ENCODE assay signal across 11 mouse cellular contexts in the genomic region with DNA sequence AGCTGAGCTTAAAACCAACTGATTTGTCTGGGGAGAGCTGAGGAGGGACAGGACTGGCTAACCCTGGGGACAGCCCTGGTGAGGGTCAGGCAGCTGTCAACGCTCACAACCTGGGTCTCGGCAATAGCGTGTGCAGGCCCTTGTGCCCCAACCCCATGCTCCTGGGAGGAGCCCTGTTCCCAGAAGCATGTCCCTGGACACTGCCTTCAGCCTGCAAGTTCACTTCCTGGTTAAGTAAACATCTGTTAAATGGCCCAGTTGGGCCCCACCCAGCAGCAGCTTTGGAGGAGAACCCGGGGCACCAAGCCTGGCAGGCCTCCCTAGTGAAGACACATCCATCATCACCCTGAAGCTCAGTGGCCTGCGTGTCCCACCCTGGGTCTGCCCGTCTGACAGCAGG. TPM values are rescaled to one million over a fixed set of nuclear protein-coding genes. Genes with fewer than 3 reads are reported as not detected.
DNase-seq lines count a peak whose midpoint lies in the region; ATAC-seq and TF ChIP-seq lines count a peak whose summit lies in the region.
"Had no signal": no experiment of that assay in that cellular context is flagged by ENCODE, and none has a peak within 500 bp of the region (broad histone marks: within the 10 kb centered on the region; RNA-seq: fewer than 3 reads in every experiment).

No protein-coding gene starts in this region.

- no peak overlapping the region for H3K4me2 ChIP-seq in intestine, embryonic 15.5 days (replicated peaks)
- no peak overlapping the region for H3K4me2 ChIP-seq in liver, postnatal 0 days (ENCODE audit: low read depth, low read length)
- H3K4me2 ChIP-seq in forebrain, embryonic 13.5 days, result no peak overlapping the region
- H3K4me2 ChIP-seq: embryonic facial prominence, embryonic 15.5 days; limb, embryonic 15.5 days had no signal

- no peaks in the 10 kb centered on the region for H3K27me3 ChIP-seq in intestine, embryonic 15.5 days (replicated peaks)
- H3K27me3 ChIP-seq in limb, embryonic 10.5 days (ENCODE audit: low read depth, poor library complexity, severe bottlenecking), result no peaks in the 10 kb centered on the region
- no peaks in the 10 kb centered on the region for H3K27me3 ChIP-seq in liver, postnatal 0 days (ENCODE audit: insufficient read depth, low read length)
- no peaks in the 10 kb centered on the region for H3K27me3 ChIP-seq in forebrain, embryonic 13.5 days
- H3K27me3 ChIP-seq: embryonic facial prominence, embryonic 15.5 days; limb, embryonic 15.5 days had no signal

- H3K27ac ChIP-seq in brown adipose tissue, adult 24 weeks (replicated peaks; ENCODE audit: low read depth, low read length), result peak overlapping the region; percentile 64; the same call in 1 of the 2 replicates
- no peak overlapping the region for H3K27ac ChIP-seq in intestine, embryonic 15.5 days
- H3K27ac ChIP-seq in limb, embryonic 10.5 days, result 0 out of 2 replicates have a peak overlapping the region, but pooled peaks have one; percentile 46
- H3K27ac ChIP-seq in liver, postnatal 0 days (ENCODE audit: low read depth), result no peak overlapping the region; the same call in 1 of the 2 replicates
- H3K27ac ChIP-seq in forebrain, embryonic 13.5 days, result no peak overlapping the region
- H3K27ac ChIP-seq: embryonic facial prominence, embryonic 15.5 days; limb, embryonic 15.5 days had no signal

- peak; percentile 63 for ATAC-seq in intestine, embryonic 15.5 days
- no peak for ATAC-seq in CD4-positive, CD25-positive, alpha-beta regulatory T cell, adult 4 months
- no peak for ATAC-seq in liver, postnatal 0 days
- no peak for ATAC-seq in forebrain, embryonic 13.5 days

- H3K4me1 ChIP-seq in brown adipose tissue, adult 24 weeks (ENCODE audit: control insufficient read depth, insufficient read depth, insufficient read length, low read length), result peaks cover 41% of the 10 kb centered on the region
- peaks cover 13% of the 10 kb centered on the region for H3K4me1 ChIP-seq in intestine, embryonic 15.5 days (replicated peaks)
- H3K4me1 ChIP-seq in limb, embryonic 10.5 days, result peaks cover 16% of the 10 kb centered on the region
- no peaks in the 10 kb centered on the region for H3K4me1 ChIP-seq in liver, postnatal 0 days (ENCODE audit: insufficient read depth)
- no peaks in the 10 kb centered on the region for H3K4me1 ChIP-seq in forebrain, embryonic 13.5 days

- no peak overlapping the region for H3K4me3 ChIP-seq in brown adipose tissue, adult 24 weeks (ENCODE audit: insufficient read depth, low read depth, low read length)
- H3K4me3 ChIP-seq in intestine, embryonic 15.5 days (replicated peaks), result no peak overlapping the region
- no peak overlapping the region for H3K4me3 ChIP-seq in limb, embryonic 10.5 days
- no peak overlapping the region for H3K4me3 ChIP-seq in liver, postnatal 0 days (ENCODE audit: low read depth, low read length)
- H3K4me3 ChIP-seq in forebrain, embryonic 13.5 days, result no peak overlapping the region
- H3K4me3 ChIP-seq: embryonic facial prominence, embryonic 15.5 days; limb, embryonic 15.5 days had no signal

- no peak for TF ChIP-seq EP300 in liver, postnatal 0 days (IDR thresholded peaks at IDR 0.05; ENCODE audit: low read depth)

- DNase-seq in adipocyte (ENCODE audit: low spot score), result peak; percentile 61
- no peak for DNase-seq in limb, embryonic 10.5 days (ENCODE audit: low spot score)
- no peak for DNase-seq in c-Kit-positive CD71-positive TER-119-positive erythroid progenitor cells, embryonic 14.5 days (ENCODE audit: low spot score)
- no peak for DNase-seq in liver, postnatal 0 days
- DNase-seq: thymus, postnatal 36 days had no signal

- TF ChIP-seq CTCF in liver, postnatal 0 days (IDR thresholded peaks at IDR 0.05; ENCODE audit: low read depth), result no peak

- H3K9ac ChIP-seq in intestine, embryonic 15.5 days, result no peak overlapping the region
- no peak overlapping the region for H3K9ac ChIP-seq in liver, postnatal 0 days (replicated peaks)
- H3K9ac ChIP-seq in forebrain, embryonic 13.5 days, result no peak overlapping the region
- H3K9ac ChIP-seq: embryonic facial prominence, embryonic 15.5 days; limb, embryonic 15.5 days had no signal

- 26% methylated on average over 6 of the region's 6 CpGs for WGBS in intestine, embryonic 15.5 days
- 57% methylated on average over 6 of the region's 6 CpGs for WGBS in limb, embryonic 10.5 days
- WGBS in liver, postnatal 0 days (ENCODE audit: insufficient replicate concordance), result 69% methylated on average over 6 of the region's 6 CpGs
- WGBS in forebrain, embryonic 13.5 days, result 81% methylated on average over 6 of the region's 6 CpGs

- no peaks in the 10 kb centered on the region for H3K36me3 ChIP-seq in intestine, embryonic 15.5 days
- H3K36me3 ChIP-seq in limb, embryonic 10.5 days, result no peaks in the 10 kb centered on the region
- H3K36me3 ChIP-seq in liver, postnatal 0 days (replicated peaks; ENCODE audit: insufficient read depth, low read length), result no peaks in the 10 kb centered on the region
- H3K36me3 ChIP-seq in forebrain, embryonic 13.5 days (ENCODE audit: poor library complexity, severe bottlenecking), result no peaks in the 10 kb centered on the region
- H3K36me3 ChIP-seq: embryonic facial prominence, embryonic 15.5 days; limb, embryonic 15.5 days had no signal

- no peaks in the 10 kb centered on the region for H3K9me3 ChIP-seq in intestine, embryonic 15.5 days
- H3K9me3 ChIP-seq in limb, embryonic 10.5 days (replicated peaks), result no peaks in the 10 kb centered on the region
- no peaks in the 10 kb centered on the region for H3K9me3 ChIP-seq in liver, postnatal 0 days (ENCODE audit: low read length)
- H3K9me3 ChIP-seq in forebrain, embryonic 13.5 days (replicated peaks), result no peaks in the 10 kb centered on the region
- H3K9me3 ChIP-seq: embryonic facial prominence, embryonic 15.5 days; limb, embryonic 15.5 days had no signal

RNA-seq across cellular contexts. Expression of gene Fgd5, which starts 56.0 kb away (rescaled TPM):
- 3.8 and 8.7 TPM in 2 replicates for polyA plus RNA-seq in brown adipose tissue, adult 24 weeks (2012; ENCODE audit: insufficient read depth, insufficient read length, missing spikeins)
- polyA plus RNA-seq in intestine, embryonic 15.5 days (2015; fragmentation: Nextera tagmentation; extraction: Ambion mirVana), result 6.7 and 7.0 TPM in 2 replicates
- 7.0 and 8.0 TPM in 2 replicates for polyA plus RNA-seq in limb, embryonic 10.5 days (2016; fragmentation: Nextera tagmentation; extraction: Ambion mirVana)
- under 1 TPM in 1 of 2 experiments, not detected in 1; 0.08 TPM for polyA plus RNA-seq in CD4-positive, CD25-positive, alpha-beta regulatory T cell, adult 4 months (2017; shearing (Covaris generic))
- polyA plus RNA-seq in liver, postnatal 0 days (2015; fragmentation: Nextera tagmentation; extraction: Ambion mirVana), result 2.0 and 2.3 TPM in 2 replicates
- polyA plus RNA-seq in forebrain, embryonic 13.5 days (2015; fragmentation: Nextera tagmentation; extraction: Ambion mirVana), result 5.2 and 6.0 TPM in 2 replicates

RNA-seq across cellular contexts. Expression of gene Nr2c2, which starts 56.5 kb away (rescaled TPM):
- polyA plus RNA-seq in brown adipose tissue, adult 24 weeks (2012; ENCODE audit: insufficient read depth, insufficient read length, missing spikeins), result 7.8 and 8.8 TPM in 2 replicates
- 18.3 and 19.3 TPM in 2 replicates for polyA plus RNA-seq in intestine, embryonic 15.5 days (2015; fragmentation: Nextera tagmentation; extraction: Ambion mirVana)
- polyA plus RNA-seq in limb, embryonic 10.5 days (2016; fragmentation: Nextera tagmentation; extraction: Ambion mirVana), result 19.2 and 20.3 TPM in 2 replicates
- 10 to 100 TPM; 75.5 to 86.4 TPM for polyA plus RNA-seq in CD4-positive, CD25-positive, alpha-beta regulatory T cell, adult 4 months (2017; shearing (Covaris generic))
- polyA plus RNA-seq in liver, postnatal 0 days (2015; fragmentation: Nextera tagmentation; extraction: Ambion mirVana), result 4.3 and 4.9 TPM in 2 replicates
- 21.7 and 24.9 TPM in 2 replicates for polyA plus RNA-seq in forebrain, embryonic 13.5 days (2015; fragmentation: Nextera tagmentation; extraction: Ambion mirVana)

Comparison
In these comparisons a context has a peak if more than half of its experiments do, and no peak if none do; other contexts are left out.
1. H3K27ac ChIP-seq: peak in brown adipose tissue, adult 24 weeks (single experiment) and limb, embryonic 10.5 days (single experiment); none in intestine, embryonic 15.5 days (single experiment), liver, postnatal 0 days (single experiment) and forebrain, embryonic 13.5 days (single experiment).